Comparison of ENCODE assay signal across 8 mouse cellular contexts in genomic region chr2:167543121-167544003, GRCm38 (mm10). TPM values are rescaled to one million over a fixed set of nuclear protein-coding genes. Genes with fewer than 3 reads are reported as not detected.
DNase-seq lines count a peak whose midpoint lies in the region; ATAC-seq and TF ChIP-seq lines count a peak whose summit lies in the region.

No protein-coding gene starts in this region.

- H3K9me3 ChIP-seq in embryonic facial prominence, embryonic 11.5 days (replicated peaks; ENCODE audit: control insufficient read depth, low read length), result no peaks in the 10 kb centered on the region
- no peaks in the 10 kb centered on the region for H3K9me3 ChIP-seq in heart, embryonic 16.5 days (replicated peaks; ENCODE audit: control insufficient read depth, low read length)

- no peak for TF ChIP-seq CTCF in Patski (IDR thresholded peaks at IDR 0.05)

- peak; percentile 11 for ATAC-seq in Patski
- ATAC-seq in embryonic facial prominence, embryonic 11.5 days (replicated peaks; ENCODE audit: insufficient number of reproducible peaks, low FRiP score, low TSS enrichment, low read depth), result peak; percentile 14; the same call in 1 of the 2 replicates
- no peak for ATAC-seq in heart, embryonic 16.5 days (replicated peaks; ENCODE audit: extremely low read depth, insufficient read depth, low FRiP score)
- no peak for ATAC-seq in megakaryocyte-erythroid progenitor cell, adult 5-6 weeks (replicated peaks; ENCODE audit: low FRiP score, low TSS enrichment, poor library complexity, severe bottlenecking)

- no peaks in the 10 kb centered on the region; the same call in 1 of the 2 replicates for H3K36me3 ChIP-seq in embryonic facial prominence, embryonic 11.5 days (replicated peaks; ENCODE audit: control insufficient read depth, insufficient read depth, low read depth, low read length)
- H3K36me3 ChIP-seq in heart, embryonic 16.5 days (ENCODE audit: control insufficient read depth, insufficient read depth), result no peaks in the 10 kb centered on the region

- in situ Hi-C loops in Patski (cut with MboI; ENCODE audit: low pct_unique_long_range_greater_than_20kb), result no loop called here

- H3K4me1 ChIP-seq in embryonic facial prominence, embryonic 11.5 days (ENCODE audit: control insufficient read depth, insufficient read depth, low read length), result peaks cover 29% of the 10 kb centered on the region
- peaks cover 36% of the 10 kb centered on the region for H3K4me1 ChIP-seq in heart, embryonic 16.5 days (ENCODE audit: control insufficient read depth, insufficient read depth, low read length)

- POLR2A ChIA-PET in Patski (lab: Charles Lee), result no interaction called here

- H3K27me3 ChIP-seq in Patski, result no peaks in the 10 kb centered on the region
- no peaks in the 10 kb centered on the region for H3K27me3 ChIP-seq in embryonic facial prominence, embryonic 11.5 days (ENCODE audit: control insufficient read depth, insufficient read depth, low read length)
- no peaks in the 10 kb centered on the region for H3K27me3 ChIP-seq in heart, embryonic 16.5 days (ENCODE audit: control insufficient read depth, insufficient read depth, low read length)

- H3K4me3 ChIP-seq in embryonic facial prominence, embryonic 11.5 days (ENCODE audit: low read depth, low read length), result no peak overlapping the region
- H3K4me3 ChIP-seq in heart, embryonic 16.5 days (ENCODE audit: low read length), result no peak overlapping the region

- peak overlapping the region; percentile 94 for H3K27ac ChIP-seq in embryonic facial prominence, embryonic 11.5 days (replicated peaks; ENCODE audit: low read depth, low read length)
- H3K27ac ChIP-seq in heart, embryonic 16.5 days (ENCODE audit: low read length), result peak overlapping the region; percentile 93

- peak overlapping the region; percentile 38 for H3K4me2 ChIP-seq in embryonic facial prominence, embryonic 11.5 days (ENCODE audit: low read depth, low read length)
- H3K4me2 ChIP-seq in heart, embryonic 16.5 days (ENCODE audit: low read depth, low read length), result peak overlapping the region; percentile 13; the same call in 1 of the 2 replicates

- no peak for DNase-seq in Patski (ENCODE audit: low read depth, low spot score)
- DNase-seq in embryonic facial prominence, embryonic 11.5 days (ENCODE audit: low spot score), result peak; percentile 85
- DNase-seq in kidney, postnatal 10 days, result peak; percentile 84
- peak; percentile 79 for DNase-seq in lung, postnatal 36 days
- DNase-seq in frontal cortex, postnatal 36 days (ENCODE audit: low spot score in 2 of 2), result no peak
- DNase-seq in right cerebral cortex, adult 2 months (ENCODE audit: low spot score in 2 of 2), result no peak

- 11% methylated on average over 16 of the region's 16 CpGs for WGBS in embryonic facial prominence, embryonic 11.5 days
- WGBS in heart, embryonic 16.5 days, result 27% methylated on average over 16 of the region's 16 CpGs

- H3K9ac ChIP-seq in embryonic facial prominence, embryonic 11.5 days (replicated peaks; ENCODE audit: low read length), result peak overlapping the region; percentile 54
- peak overlapping the region; percentile 26 for H3K9ac ChIP-seq in heart, embryonic 16.5 days (ENCODE audit: low read length)

- CTCF ChIA-PET in Patski (lab: Charles Lee), result interaction anchor here (0.9 to 1.4 kb wide), 5 partner anchors 9 to 62 kb away, joined by 3 to 6 read pairs (median 4); no protein-coding TSS in a partner anchor

RNA-seq across cellular contexts. Expression of gene Snai1, which starts 5.4 kb away (rescaled TPM):
- 0.10 TPM for polyA plus RNA-seq in Patski (2021)
- polyA plus RNA-seq in embryonic facial prominence, embryonic 11.5 days (2014; fragmentation: Nextera tagmentation; extraction: Ambion mirVana), result 66.8 and 76.2 TPM in 2 replicates
- 12.5 and 20.6 TPM in 2 replicates for polyA plus RNA-seq in heart, embryonic 16.5 days (2015; fragmentation: Nextera tagmentation; extraction: Ambion mirVana)
- 0.37 TPM in 1 of 2 replicates, not detected in the other for total RNA-seq in megakaryocyte-erythroid progenitor cell, adult 5-6 weeks (2014; fragmentation: Nextera tagmentation)
- total RNA-seq in megakaryocyte-erythroid progenitor cell, adult 5-6 weeks (2017), result 0.52 TPM in 1 of 2 replicates, not detected in the other

RNA-seq across cellular contexts. Expression of gene Spata2, which starts 50.7 kb away (rescaled TPM):
- polyA plus RNA-seq in Patski (2021), result 23.7 TPM
- 12.1 and 13.1 TPM in 2 replicates for polyA plus RNA-seq in embryonic facial prominence, embryonic 11.5 days (2014; fragmentation: Nextera tagmentation; extraction: Ambion mirVana)
- 13.4 and 15.8 TPM in 2 replicates for polyA plus RNA-seq in heart, embryonic 16.5 days (2015; fragmentation: Nextera tagmentation; extraction: Ambion mirVana)
- total RNA-seq in megakaryocyte-erythroid progenitor cell, adult 5-6 weeks (2014; fragmentation: Nextera tagmentation), result 16.0 and 23.2 TPM in 2 replicates
- total RNA-seq in megakaryocyte-erythroid progenitor cell, adult 5-6 weeks (2017), result 6.8 and 8.1 TPM in 2 replicates

RNA-seq across cellular contexts. Expression of gene Rnf114, which starts 50.9 kb away (rescaled TPM):
- 69.4 TPM for polyA plus RNA-seq in Patski (2021)
- 113 and 119 TPM in 2 replicates for polyA plus RNA-seq in embryonic facial prominence, embryonic 11.5 days (2014; fragmentation: Nextera tagmentation; extraction: Ambion mirVana)
- polyA plus RNA-seq in heart, embryonic 16.5 days (2015; fragmentation: Nextera tagmentation; extraction: Ambion mirVana), result 78.5 and 79.0 TPM in 2 replicates
- total RNA-seq in megakaryocyte-erythroid progenitor cell, adult 5-6 weeks (2014; fragmentation: Nextera tagmentation), result 30.8 and 34.8 TPM in 2 replicates
- 19.5 and 23.8 TPM in 2 replicates for total RNA-seq in megakaryocyte-erythroid progenitor cell, adult 5-6 weeks (2017)

Comparison
In these comparisons a context has a peak if more than half of its experiments do, and no peak if none do; other contexts are left out.
1. ATAC-seq: peak in Patski (single experiment) and embryonic facial prominence, embryonic 11.5 days (single experiment); none in heart, embryonic 16.5 days (single experiment) and megakaryocyte-erythroid progenitor cell, adult 5-6 weeks (single experiment).
2. DNase-seq: peak in embryonic facial prominence, embryonic 11.5 days (single experiment), kidney, postnatal 10 days (single experiment) and lung, postnatal 36 days (single experiment); none in Patski (single experiment), frontal cortex, postnatal 36 days (0 of 2) and right cerebral cortex, adult 2 months (0 of 2).
3. RNA of gene Snai1, which starts 5.4 kb away (polyA plus RNA-seq): 66.8 to 76.2 TPM in embryonic facial prominence, embryonic 11.5 days and 12.5 to 20.6 TPM in heart, embryonic 16.5 days; 0.10 TPM in Patski (single experiment); every median in the first group is over 10 times any median in the second.